Mouse (Mus musculus) C2C12 (cell line): ENCODE measurements around the gene Birc7. TPM values are rescaled to one million over a fixed set of nuclear protein-coding genes. Genes with fewer than 3 reads are reported as not detected.

Experiments
- H3K27me3 ChIP-seq: one replicate; pipeline ENCODE4 v1.6.1; 2011; ENCODE audit not compliant: control insufficient read depth, insufficient read depth, insufficient read length
- H3K36me3 ChIP-seq: one replicate; pipeline ENCODE4 v1.6.1; 2011; ENCODE audit not compliant: control insufficient read depth, insufficient read depth
- H3K4me3 ChIP-seq: one replicate; pipeline ENCODE4 v1.5.1; 2011; ENCODE audit warnings: mild to moderate bottlenecking, control low read depth; ENCODE audit not compliant: poor library complexity, insufficient read depth, severe bottlenecking
- H3K79me2 ChIP-seq: one replicate; pipeline ENCODE4 v1.6.1; 2011; ENCODE audit not compliant: control insufficient read depth, insufficient read depth
- H3K79me3 ChIP-seq: one replicate; pipeline ENCODE4 v1.6.1; 2011; ENCODE audit warnings: low read depth, control low read depth
- H3ac ChIP-seq: one replicate; pipeline ENCODE3; 2011; ENCODE audit warnings: low read depth; ENCODE audit not compliant: control insufficient read depth, insufficient read length
- CEBPB ChIP-seq: IDR thresholded peaks from one replicate; pipeline ENCODE4 v1.6.1; 2011; ENCODE audit warnings: low read depth, mild to moderate bottlenecking, control low read depth, moderate library complexity
- CTCF ChIP-seq: IDR thresholded peaks from one replicate; pipeline ENCODE4 v1.5.1; 2011; ENCODE audit not compliant: control insufficient read depth, insufficient read depth, insufficient read length
- FOSL1 ChIP-seq: IDR thresholded peaks from one replicate; pipeline ENCODE4 v1.8.0; 2011; ENCODE audit warnings: mild to moderate bottlenecking, low read length; ENCODE audit not compliant: poor library complexity, insufficient read depth, severe bottlenecking
- MAX ChIP-seq: IDR thresholded peaks from one replicate; pipeline ENCODE4 v1.6.1; 2011; ENCODE audit warnings: mild to moderate bottlenecking, control low read depth
- MYOD1 ChIP-seq: IDR thresholded peaks from one replicate; pipeline ENCODE4 v1.6.1; 2011; ENCODE audit warnings: low read depth; ENCODE audit not compliant: control insufficient read depth, insufficient read length
- MYOG ChIP-seq: IDR thresholded peaks from one replicate; pipeline ENCODE4 v1.6.1; 2011; ENCODE audit not compliant: control insufficient read depth, insufficient read length; ENCODE audit errors: extremely low read depth
- USF1 ChIP-seq: IDR thresholded peaks from one replicate; pipeline ENCODE4 v1.6.1; 2011; ENCODE audit warnings: low read depth, mild to moderate bottlenecking, control low read depth, moderate library complexity
- polyA plus RNA-seq: library from polyadenylated mRNA; unstranded; fragments of >200 nt; fragmentation: generic; extraction: Trizol; gene quantifications from one replicate; pipeline ENCODE4 v1.2.1, GENCODE M21; 2012; ENCODE audit warnings: missing spikeins

The Birc7 gene
- polyA plus RNA-seq, 1 experiment = not detected

DNA sequence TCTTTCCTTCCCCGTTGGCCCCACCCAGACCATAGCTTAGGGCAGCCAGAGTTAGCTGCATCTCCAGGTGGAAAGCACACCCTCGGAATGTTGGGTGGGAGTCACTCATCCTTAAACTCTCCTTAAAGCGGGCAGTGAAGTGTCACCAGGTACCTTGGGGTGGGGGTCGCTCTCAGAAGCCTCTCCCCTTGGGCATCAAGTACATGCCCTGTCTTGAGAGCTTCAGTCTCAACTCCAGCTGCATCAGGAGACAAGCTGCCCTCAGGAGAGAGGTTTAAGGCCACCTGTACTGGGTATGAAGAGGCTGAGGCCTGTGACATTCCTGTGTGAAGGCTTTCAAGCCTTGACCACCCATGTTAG, 38.9 kb upstream of the Birc7 start:
- no peak for TF ChIP-seq FOSL1
- no peak overlapping the region for H3K4me3 ChIP-seq
- H3K79me3 ChIP-seq = no peaks in the 10 kb centered on the region
- peaks cover 67% of the 10 kb centered on the region for H3K27me3 ChIP-seq
- no peak overlapping the region for H3ac ChIP-seq
- no peaks in the 10 kb centered on the region for H3K79me2 ChIP-seq
- no peaks in the 10 kb centered on the region for H3K36me3 ChIP-seq

DNA sequence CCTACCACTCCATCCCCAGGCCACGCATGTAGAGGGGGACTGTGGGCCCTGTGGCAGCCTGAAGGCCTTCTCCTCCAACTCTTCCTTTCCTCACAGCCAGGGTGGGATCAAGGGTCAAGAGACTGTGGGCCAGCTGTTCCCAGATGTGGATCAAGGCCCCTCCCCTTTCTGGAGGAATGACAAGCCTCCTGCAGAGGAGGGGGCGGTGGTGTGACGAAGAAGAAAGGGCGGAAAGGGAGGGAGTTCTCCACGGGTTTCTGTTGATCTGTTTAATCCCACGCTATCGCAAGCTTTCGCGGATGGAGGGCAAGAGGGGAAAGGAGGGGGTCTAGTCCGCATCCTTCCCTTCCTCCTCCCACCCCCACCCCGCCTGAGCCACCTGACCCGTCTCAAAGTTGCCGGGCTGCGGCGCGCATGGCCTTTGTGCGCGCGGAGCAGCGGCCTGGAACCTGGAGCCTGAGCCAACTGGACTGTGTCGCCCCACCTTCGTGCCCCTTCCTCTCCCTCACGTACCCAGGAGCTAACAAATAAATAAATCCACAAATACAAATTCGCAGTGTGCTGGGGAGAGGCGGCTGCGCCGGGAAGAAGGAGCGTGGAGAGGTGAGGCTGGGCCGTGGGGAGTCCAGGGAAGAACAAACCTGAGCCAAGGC, 38.3 kb upstream of the Birc7 start:
- TF ChIP-seq FOSL1 (no peak), MYOG (no peak), MAX (no peak), CEBPB (no peak), CTCF (no peak), MYOD1 (no peak)
- no peak overlapping the region for H3ac ChIP-seq
- no peaks in the 10 kb centered on the region for H3K79me2 ChIP-seq
- H3K79me3 ChIP-seq = no peaks in the 10 kb centered on the region
- H3K36me3 ChIP-seq = no peaks in the 10 kb centered on the region
- H3K4me3 ChIP-seq = no peak overlapping the region
- H3K27me3 ChIP-seq = peaks cover 67% of the 10 kb centered on the region

DNA sequence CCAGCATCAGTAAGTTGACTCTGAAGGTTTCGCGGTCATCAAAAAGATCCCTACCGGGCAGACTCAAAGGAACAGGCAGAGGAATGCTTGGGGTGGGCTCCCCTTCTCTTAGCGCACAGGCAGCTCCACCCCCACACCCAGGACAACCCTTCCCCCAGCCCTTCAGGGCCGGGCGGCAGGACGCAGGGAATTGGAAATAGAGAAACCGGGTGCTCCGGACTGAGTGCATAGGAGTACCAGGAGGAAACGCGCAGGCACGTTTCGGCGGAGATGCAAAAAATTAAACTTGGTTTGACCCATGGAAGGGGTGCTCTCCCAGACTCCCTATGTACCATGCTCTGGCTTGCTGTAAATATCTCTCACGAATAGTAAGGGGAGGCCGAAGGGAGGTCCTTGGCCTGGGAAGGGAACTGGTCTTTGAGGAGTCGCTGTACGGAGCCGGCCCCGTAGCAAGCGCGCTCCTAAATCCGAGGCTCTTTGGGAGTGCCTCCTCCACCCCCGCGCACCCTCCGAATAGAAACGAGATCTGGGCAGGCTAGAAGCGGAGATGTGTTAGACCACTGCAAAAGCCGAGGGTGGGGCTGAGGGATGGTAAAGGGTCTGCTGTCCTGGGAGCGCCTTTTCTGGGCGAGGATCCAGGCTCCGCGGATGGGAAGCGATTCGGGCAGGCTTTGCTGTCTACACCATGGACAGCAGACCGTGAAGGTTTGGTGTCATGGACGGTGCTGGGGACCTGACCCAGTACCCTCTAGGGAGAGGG, 37.6 kb upstream of the Birc7 start:
- Histone ChIP-seq H3K79me3 (no peaks in the 10 kb centered on the region), H3K4me3 (no peak overlapping the region), H3K36me3 (no peaks in the 10 kb centered on the region), H3K27me3 (peaks cover 74% of the 10 kb centered on the region), H3ac (no peak overlapping the region), H3K79me2 (no peaks in the 10 kb centered on the region)
- TF ChIP-seq MAX (no peak), MYOD1 (no peak), CTCF (no peak), MYOG (no peak), FOSL1 (no peak), USF1 (no peak), CEBPB (no peak)

DNA sequence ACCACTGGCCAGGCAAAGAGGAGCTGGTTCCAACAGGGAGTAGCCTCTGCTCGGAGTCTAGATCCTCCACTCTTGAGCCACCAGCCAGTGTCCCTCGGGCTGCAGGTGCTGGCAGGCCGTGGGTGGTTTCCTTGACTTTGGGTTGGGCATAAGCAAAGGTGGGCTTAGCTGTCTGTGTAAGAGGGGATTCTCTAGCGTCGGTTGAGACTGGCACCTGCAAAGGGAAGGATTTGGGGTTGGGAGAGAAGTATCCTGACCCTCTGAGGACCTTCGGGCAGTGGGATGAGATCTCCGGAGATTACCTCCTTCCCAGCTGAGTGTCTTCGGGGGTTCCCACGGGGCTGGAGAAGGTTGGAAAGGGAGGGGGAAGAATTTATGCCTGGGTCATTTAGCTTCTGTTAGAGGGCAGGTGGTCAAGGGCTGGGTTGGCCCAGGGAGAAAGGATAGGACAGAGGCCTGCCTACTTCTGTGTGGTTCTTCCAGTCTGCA, 36.9 kb upstream of the Birc7 start:
- H3K79me2 ChIP-seq = no peaks in the 10 kb centered on the region
- no peaks in the 10 kb centered on the region for H3K79me3 ChIP-seq
- no peak overlapping the region for H3ac ChIP-seq
- no peaks in the 10 kb centered on the region for H3K36me3 ChIP-seq
- H3K27me3 ChIP-seq = peaks cover 80% of the 10 kb centered on the region
- TF ChIP-seq USF1 = no peak
- no peak for TF ChIP-seq MYOG
- TF ChIP-seq CTCF = no peak
- no peak for TF ChIP-seq CEBPB
- TF ChIP-seq MYOD1 = no peak
- TF ChIP-seq MAX = no peak
- TF ChIP-seq FOSL1 = no peak
- H3K4me3 ChIP-seq = no peak overlapping the region

DNA sequence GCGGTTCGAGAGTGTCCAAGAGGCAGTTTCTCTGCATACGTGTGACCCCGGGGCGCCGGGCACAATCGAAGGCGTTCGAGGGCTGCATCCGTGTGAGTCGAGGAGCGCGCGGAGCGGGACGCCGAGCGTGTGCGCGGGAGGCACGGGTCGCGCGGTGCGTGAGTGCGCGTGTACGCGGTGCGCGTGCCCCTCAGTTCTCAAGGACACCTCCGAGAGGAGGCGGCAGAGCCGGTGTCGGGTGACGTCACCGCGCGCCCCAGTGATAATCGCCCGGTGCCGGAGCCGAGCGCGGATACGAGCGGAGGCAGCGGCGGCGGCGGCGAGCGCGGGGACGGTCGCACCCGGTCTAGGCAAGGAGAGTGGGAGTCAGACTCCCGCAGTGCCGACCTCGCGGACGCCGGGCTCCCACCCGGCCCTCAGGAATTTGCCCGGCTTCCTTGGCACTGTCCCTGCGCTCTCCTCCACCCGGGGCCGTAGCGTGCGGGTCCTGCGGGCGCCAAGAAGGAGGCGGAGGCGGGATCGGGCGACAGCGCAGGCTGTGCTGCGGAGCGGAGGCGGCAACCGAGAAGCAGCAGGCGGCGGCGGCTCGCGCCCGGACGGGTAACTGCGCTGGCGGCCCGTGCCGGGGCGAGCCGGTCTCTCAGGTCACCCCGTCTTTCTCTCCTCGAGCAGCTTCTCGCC, 35.8 kb upstream of the Birc7 start:
- peaks cover 82% of the 10 kb centered on the region for H3K27me3 ChIP-seq
- TF ChIP-seq CTCF = no peak
- no peak for TF ChIP-seq MYOG
- TF ChIP-seq FOSL1 = no peak
- no peak for TF ChIP-seq CEBPB
- TF ChIP-seq USF1 = no peak
- no peak for TF ChIP-seq MAX
- no peak for TF ChIP-seq MYOD1
- no peak overlapping the region for H3K4me3 ChIP-seq

More for the DNA sequence above, 35.8 kb upstream of the Birc7 start:
- Histone ChIP-seq H3K36me3 (no peaks in the 10 kb centered on the region), H3K79me2 (no peaks in the 10 kb centered on the region), H3K79me3 (no peaks in the 10 kb centered on the region), H3ac (no peak overlapping the region)
